Mouse (Mus musculus) CD4-positive, CD25-positive, alpha-beta regulatory T cell, adult 2 months (primary cell): ENCODE data around the gene Tsfm.

ENCODE experiments used
- DNase-seq: peaks from one replicate; pipeline ENCODE4 v3.0.0-alpha.2; 2012; ENCODE audit warnings: low read depth, low spot score

The Tsfm gene

GRCm38 (mm10) chr10:127041774-127042338 lies 11.2 kb upstream of the Tsfm start:
- peak; percentile 92 for DNase-seq

- DNase-seq: peak; percentile 34
These were observed 10.7 kb upstream of the Tsfm start, which contains the start of the genes Mettl1 and Eef1akmt3 for GRCm38 (mm10) chr10:127041274-127041766. TSS of gene Mettl1 (plus strand) at chr10:127041414. TSS of gene Eef1akmt3 (minus strand) at chr10:127041513.

- DNase-seq: peak; percentile 29
These were observed 10.1 kb upstream of the Tsfm start for GRCm38 (mm10) chr10:127040569-127041214.

GRCm38 (mm10) chr10:127037641-127038040 lies 7.0 kb upstream of the Tsfm start:
- no peak for DNase-seq

DNA sequence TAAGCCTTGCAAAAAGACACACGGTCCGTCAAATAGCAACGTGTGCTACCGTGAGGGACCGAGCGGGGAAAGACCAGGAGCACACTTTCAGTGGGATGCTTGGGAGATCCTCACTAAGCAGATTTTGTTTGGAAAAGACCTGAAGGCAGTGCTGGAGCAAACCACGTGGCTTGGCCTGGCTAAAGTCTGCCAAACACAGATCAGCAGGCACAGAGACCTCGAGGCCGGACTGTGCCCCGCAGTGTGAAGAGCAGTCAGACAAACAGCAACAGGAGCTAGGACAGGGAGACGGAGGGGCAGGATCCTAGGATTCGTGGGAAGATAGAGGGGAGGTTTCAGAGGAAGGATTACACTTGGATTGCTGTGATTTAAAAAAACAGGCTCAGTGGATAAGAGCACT lies 5.6 kb upstream of the Tsfm start:
- DNase-seq: no peak

DNA sequence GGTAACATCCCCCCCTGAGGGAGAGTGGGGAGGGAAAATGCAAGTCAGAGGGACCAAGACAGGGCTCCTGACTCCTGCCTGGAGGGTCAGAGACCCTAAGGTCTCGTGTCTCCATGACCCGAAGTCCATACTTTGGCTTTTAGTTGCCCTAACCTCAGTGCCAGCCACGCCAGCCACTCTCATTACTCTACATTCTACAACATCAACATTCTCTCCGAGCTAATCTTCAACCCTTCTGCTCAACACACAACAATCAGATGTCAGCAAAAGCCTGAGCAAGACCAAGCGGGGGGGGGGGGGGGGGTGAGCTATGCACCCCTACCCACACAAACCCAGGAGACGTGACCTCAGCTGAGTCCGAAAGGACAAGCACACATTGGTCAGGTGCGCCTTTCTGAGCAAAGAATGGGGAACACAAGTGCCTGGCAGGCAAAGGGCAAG lies 2.7 kb upstream of the Tsfm start:
- no peak for DNase-seq

DNA sequence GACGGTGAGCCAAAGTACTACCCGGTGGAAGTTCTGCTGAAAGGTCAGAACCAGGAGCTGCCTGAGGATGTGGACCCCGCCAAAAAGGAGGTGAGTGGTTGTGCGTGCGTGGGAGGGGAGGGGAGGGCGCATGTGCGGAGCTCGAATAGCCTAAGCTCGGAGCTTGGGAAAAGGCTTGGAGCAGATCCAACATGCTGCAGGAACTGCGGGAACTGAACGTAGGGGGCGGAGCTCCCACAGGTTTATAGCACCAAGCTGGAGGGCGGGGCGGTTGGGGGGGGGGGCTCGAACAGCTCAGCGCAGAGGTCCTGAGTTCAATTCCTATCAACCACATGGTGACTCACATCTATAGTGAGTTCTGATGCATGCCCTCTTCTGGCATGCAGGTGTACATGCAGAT lies 12.2 kb downstream of the Tsfm start:
- DNase-seq: no peak

GRCm38 (mm10) chr10:127017071-127017470 lies 13.6 kb downstream of the Tsfm start:
- no peak for DNase-seq

DNA sequence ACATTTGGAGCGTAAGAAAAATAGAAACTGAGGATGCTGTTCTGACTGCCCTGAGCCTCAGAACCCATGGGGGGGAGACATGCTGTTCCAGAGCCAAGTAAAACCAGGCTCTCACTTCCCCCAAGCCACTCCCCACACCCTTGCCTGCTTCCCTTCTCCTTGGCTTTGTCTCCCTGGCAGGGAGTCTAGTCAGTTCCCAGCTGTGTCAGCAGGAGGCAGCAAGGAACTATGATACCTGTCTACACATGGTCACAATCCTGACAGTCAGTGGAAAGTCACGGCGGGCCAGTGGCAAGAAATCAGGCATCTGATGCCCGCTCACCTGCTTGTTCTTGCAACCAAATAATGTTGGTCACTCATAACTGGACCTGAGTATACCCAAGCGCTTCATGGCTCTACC lies 14.2 kb downstream of the Tsfm start:
- DNase-seq: no peak

DNA sequence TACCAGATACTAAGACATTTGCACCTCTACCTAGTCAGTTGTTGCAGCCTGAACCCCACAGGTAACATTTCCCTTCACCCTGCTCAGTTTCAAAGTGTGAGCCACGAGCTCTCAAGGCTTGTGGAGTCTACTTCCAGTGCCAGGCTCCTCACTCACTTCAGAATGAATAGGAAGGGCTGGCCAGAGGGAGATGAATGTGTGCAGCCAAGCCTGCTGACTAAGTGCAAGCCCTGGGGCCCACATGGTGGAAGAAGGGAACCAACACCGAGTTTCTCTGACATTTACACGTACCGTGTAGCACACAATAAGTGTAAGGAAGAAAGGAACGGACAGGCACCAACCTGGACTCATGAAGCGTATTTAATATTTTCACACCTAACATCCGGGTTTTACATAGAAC lies 26.8 kb downstream of the Tsfm start:
- no peak for DNase-seq

DNA sequence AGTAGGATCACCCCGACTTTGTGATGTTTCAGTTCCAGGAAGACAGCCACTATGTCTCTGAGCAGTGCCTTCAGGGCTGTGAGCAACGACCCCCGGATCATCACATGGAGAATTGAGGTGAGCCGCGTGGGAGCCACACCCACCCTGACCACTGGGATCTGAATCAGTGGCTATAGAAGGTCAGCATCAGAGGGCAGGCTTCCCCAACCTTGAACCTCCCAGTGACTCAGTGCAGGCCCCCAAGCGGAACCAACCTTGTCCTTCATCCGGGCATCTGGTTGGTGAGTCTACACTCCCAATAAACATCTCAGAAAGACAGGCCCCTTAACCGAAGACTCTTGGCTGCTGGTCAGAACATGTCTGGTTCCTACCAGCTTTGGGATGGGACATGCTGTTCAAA lies 27.3 kb downstream of the Tsfm start:
- DNase-seq: no peak

DNA sequence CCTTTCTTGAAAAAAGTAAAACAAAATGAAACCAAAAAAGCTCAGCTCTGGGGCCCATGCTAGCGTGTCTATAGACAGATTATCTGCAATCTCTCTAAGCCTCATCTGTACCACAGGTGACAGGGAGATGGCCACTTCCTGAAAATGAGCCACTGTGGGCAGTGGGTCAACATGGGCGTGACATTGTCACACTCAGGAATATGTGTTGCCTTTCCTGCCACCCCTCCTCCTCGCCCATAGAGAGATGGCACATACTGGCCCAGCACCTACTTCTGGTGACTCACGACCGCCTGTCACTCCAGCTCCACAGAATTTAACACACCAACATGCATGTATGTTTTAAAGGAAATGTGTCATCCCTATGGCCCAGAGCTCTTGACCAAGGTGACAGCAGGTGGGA lies 27.9 kb downstream of the Tsfm start:
- DNase-seq: no peak

- no peak for DNase-seq
These were observed 28.6 kb downstream of the Tsfm start for GRCm38 (mm10) chr10:127002056-127002455.

- no peak for DNase-seq
These were observed 29.3 kb downstream of the Tsfm start for GRCm38 (mm10) chr10:127001297-127001696.

DNA sequence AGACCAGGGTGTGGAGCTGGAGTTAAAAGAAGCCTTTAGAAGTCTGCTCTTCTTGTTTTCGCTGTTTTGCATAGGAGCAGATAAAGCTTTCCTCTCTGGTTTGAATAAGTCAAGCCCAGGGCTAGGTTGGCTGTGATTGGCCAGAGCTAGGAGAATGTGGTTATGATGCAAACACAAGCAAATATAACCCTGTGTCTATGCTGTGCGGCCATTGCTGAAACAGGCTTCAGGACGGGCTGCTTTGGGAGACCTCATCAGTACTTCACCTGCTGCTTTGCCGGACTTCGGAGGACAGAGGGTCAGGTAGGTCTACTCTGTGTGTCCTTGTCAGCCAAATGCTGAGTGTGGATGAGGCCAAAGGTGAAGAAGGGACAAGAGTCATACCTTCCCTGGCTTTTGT lies 30.1 kb downstream of the Tsfm start, which contains the start of gene Avil:
TSS of gene Avil (plus strand) at position 181 of the 400 bp plus-strand sequence.
- DNase-seq: no peak

GRCm38 (mm10) chr10:126997340-126998113 lies 33.1 kb downstream of the Tsfm start:
- DNase-seq: no peak

DNA sequence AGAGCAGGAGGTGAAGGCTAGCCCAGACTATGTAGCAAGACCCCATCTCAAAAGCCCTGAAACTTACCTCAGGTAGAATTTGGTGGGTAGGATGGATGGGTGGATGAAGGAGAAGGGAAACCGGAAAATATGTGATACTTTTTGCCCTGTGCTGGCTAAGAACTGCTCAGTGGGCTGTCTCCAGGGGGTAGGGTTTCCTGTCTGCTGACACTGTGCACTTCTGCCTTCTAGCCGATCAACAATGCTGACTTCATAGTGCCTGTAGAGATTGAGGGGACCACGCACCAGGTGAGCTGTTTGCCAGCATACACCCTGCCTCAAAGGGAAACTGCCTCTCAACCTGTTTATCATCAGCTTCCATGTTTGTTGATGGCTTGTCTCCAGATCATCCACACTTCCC lies 37.0 kb downstream of the Tsfm start:
- no peak for DNase-seq

- no peak for DNase-seq
These were observed 39.0 kb downstream of the Tsfm start for GRCm38 (mm10) chr10:126991676-126992075.

GRCm38 (mm10) chr10:126990313-126991056 lies 40.2 kb downstream of the Tsfm start:
- DNase-seq: peak; percentile 92

DNA sequence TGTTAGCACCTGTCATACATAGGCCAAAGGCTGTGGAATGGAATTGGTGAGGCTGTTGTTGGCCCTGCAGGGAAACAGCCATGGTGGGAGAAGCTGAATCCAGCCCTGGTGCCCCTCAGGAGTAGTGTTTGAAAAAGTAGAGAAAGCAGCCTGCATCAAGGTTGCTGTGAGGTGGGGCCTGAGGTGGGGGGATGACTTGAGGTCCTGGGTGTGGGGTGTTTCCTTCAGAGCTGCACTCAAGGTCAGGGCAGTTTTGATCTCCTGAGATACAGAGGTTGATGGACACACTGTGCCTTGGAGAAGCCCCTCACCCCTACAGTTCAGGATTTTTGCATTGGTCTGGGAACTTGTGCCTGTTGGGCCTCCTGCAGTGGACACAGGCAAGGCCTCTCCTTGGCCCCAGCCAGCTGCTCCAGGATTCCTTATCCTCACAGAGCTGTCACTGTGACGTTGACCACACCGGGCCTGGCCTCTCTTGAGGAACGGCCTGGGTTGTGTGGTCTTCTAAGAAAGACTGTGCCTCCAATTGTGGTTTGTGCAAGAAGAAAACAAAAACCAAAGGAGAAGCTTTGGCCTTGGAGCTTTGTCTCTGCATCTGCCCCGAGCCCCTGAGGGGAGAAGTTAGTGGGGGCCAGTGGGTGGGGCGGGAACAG lies 42.0 kb downstream of the Tsfm start:
- DNase-seq: no peak
